Comparison of ENCODE assay signal across 15 mouse cellular contexts in the genomic region with DNA sequence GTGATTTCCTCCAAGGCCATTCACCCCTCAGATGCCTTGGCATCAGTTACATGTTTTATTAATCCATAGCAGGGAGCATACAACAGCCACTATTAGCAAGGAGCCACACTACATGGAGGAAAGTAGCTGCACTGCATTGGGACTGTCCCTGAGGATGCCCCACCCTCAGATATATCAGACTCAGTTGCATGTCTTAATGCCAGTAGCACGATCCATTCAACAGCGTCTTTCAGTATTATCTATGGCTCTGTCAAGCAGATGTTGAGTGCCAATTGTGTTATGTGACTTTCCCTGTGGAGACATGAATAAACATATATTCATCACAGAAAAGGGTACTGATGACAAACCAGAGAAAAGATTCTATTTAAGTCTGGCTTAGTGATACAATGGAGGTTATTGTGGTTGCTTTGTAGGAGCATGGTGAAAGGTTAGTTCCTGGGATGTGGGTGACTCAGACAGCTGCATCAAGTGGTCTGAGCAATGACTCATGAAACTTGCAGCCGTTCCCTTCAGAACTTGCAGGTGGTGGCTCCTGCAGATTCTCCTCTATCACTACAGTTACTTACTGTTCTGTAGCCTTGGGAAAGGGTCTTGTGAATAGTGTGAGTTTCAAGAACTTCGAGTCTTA.
DNase-seq lines count a peak whose midpoint lies in the region.
"Had no signal": no experiment of that assay in that cellular context is flagged by ENCODE, and none has a peak within 500 bp of the region (broad histone marks: within the 10 kb centered on the region; RNA-seq: fewer than 3 reads in every experiment).

No protein-coding gene starts in this region.

- peak; percentile 28 for DNase-seq in heart, adult 11 months
- DNase-seq in heart, postnatal 36 days: no peak
- peak; percentile 36 for DNase-seq in thymus, postnatal 0 days (ENCODE audit: low spot score)
- DNase-seq in thymus, postnatal 10 days (ENCODE audit: low spot score in 2 of 2): no peak
- DNase-seq in brain, adult 2 months (ENCODE audit: low read depth, low spot score): peak; percentile 73
- peak; percentile 9 for DNase-seq in thymus, postnatal 4 days
- DNase-seq in natural killer cell, adult 2 months (ENCODE audit: low spot score in 2 of 2): no peak
- DNase-seq in layer of hippocampus, adult 11-12 months (ENCODE audit: low spot score): no peak
- DNase-seq: cerebellum, postnatal 14 days; embryo, embryonic 11 days; gastrocnemius, postnatal 10 days; kidney, adult 8-10 months; kidney, postnatal 14 days; liver, postnatal 0 days; right cerebral cortex, adult 18-20 months had no signal

- intact Hi-C loops in heart, postnatal 36 days (cut with DNase I): no loop called here

Comparison
In these comparisons a context has a peak if more than half of its experiments do, and no peak if none do; other contexts are left out.
1. DNase-seq: peak in heart, adult 11 months (single experiment), thymus, postnatal 0 days (single experiment), brain, adult 2 months (single experiment) and thymus, postnatal 4 days (single experiment); none in heart, postnatal 36 days (0 of 2), thymus, postnatal 10 days (0 of 2), natural killer cell, adult 2 months (0 of 2) and layer of hippocampus, adult 11-12 months (single experiment).